Mouse (Mus musculus) stomach, embryonic 16.5 days (tissue): ENCODE data around the gene Sfi1. TPM values are rescaled to one million over a fixed set of nuclear protein-coding genes. Genes with fewer than 3 reads are reported as not detected.
"Not testable (repeated sequence)": the region's sequence is repeated elsewhere in the genome, so short reads cannot be mapped to it uniquely, and the experiment has no call there.

Source experiments
- ATAC-seq: fragments of 200-750 bp; cut with Nextera tagmentation; 2 replicates; pipeline ENCODE4 v1.8.0; 2017; ENCODE audit warnings: moderate number of reproducible peaks, moderate TSS enrichment; ENCODE audit not compliant: insufficient read depth, low FRiP score
- H3K27ac ChIP-seq: fragments of 300-500 bp; sonication (generic); 2 replicates; pipeline ENCODE4 v1.5.1; 2014; ENCODE audit warnings: low read length
- H3K27me3 ChIP-seq: fragments of 300-500 bp; sonication (generic); 2 replicates; pipeline ENCODE4 v1.6.1; 2014; ENCODE audit warnings: low read length, control low read depth, mixed read lengths; ENCODE audit not compliant: control insufficient read depth, insufficient read depth
- H3K36me3 ChIP-seq: fragments of 300-500 bp; sonication (generic); 2 replicates; pipeline ENCODE4 v1.6.1; 2014; ENCODE audit warnings: low read length; ENCODE audit not compliant: control insufficient read depth, insufficient read depth
- H3K4me1 ChIP-seq: fragments of 300-500 bp; sonication (generic); 2 replicates; pipeline ENCODE4 v1.6.1; 2014; ENCODE audit warnings: low read length, control low read depth, mixed read lengths; ENCODE audit not compliant: control insufficient read depth, insufficient read depth
- H3K4me2 ChIP-seq: fragments of 300-500 bp; sonication (generic); 2 replicates; pipeline ENCODE4 v1.6.1; 2014; ENCODE audit warnings: low read depth, low read length, mixed read lengths
- H3K4me3 ChIP-seq: fragments of 300-500 bp; sonication (generic); replicated peaks from 2 replicates; pipeline ENCODE4 v1.5.1; 2014; ENCODE audit warnings: mild to moderate bottlenecking, low read length
- H3K9ac ChIP-seq: fragments of 300-500 bp; sonication (generic); 2 replicates; pipeline ENCODE4 v1.6.1; 2014; ENCODE audit warnings: low read length
- H3K9me3 ChIP-seq: fragments of 300-500 bp; sonication (generic); replicated peaks from 2 replicates; pipeline ENCODE4 v1.6.1; 2016; ENCODE audit warnings: low read length, control low read depth; ENCODE audit not compliant: control insufficient read depth
- WGBS: fragments of 180-500 bp; shearing (Covaris S2); extraction: QIAGEN DNeasy Blood & Tissue Kit; methylation state at CpG from one replicate; pipeline ENCODE4 v1.1.7; 2014; 5-methylcytosine and 5-hydroxymethylcytosine counted together
- polyA plus RNA-seq: library from polyadenylated mRNA; unstranded; fragments of >200 nt; fragmentation: Nextera tagmentation; extraction: Ambion mirVana; gene quantifications from 2 replicates; pipeline ENCODE4 v1.2.1, GENCODE M21; 2015

Sfi1 gene
- polyA plus RNA-seq, 1 experiment from 2014 or later = 14.6 TPM

DNA sequence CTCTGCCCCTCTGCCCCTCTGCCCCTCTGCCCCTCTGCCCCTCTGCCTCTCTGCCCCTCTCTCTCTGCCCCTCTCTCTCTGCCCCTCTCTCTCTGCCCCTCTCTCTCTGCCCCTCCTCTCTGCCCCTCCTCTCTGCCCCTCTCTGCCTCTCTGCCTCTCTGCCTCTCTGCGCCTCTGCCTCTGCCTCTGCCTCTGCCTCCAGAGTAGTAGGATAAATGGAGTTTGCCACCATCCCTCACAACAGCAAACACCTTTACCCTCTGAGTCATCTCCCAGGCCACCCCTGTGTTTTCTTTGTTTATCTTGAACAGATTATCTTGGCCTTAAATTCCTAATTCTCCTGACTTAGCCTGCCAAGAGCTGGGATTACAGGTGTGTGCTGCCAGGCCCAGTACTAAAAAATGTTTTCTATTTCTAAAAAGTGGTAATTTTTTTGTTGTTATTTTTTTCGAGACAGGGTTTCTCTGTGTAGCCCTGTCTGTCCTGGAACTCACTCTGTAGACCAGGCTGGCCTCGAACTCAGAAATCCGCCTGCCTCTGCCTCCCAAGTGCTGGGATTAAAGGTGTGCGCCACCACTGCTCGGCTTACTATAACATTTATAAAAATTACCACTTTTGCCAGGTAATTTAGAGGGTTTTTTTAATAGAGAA is 12.6 kb downstream of the Sfi1 start:
- ATAC-seq, H3K27ac ChIP-seq, H3K4me1 ChIP-seq, H3K9me3 ChIP-seq, H3K9ac ChIP-seq, H3K27me3 ChIP-seq, H3K36me3 ChIP-seq, H3K4me3 ChIP-seq, H3K4me2 ChIP-seq: not testable (repeated sequence)
- 74% methylated on average over 6 of the region's 6 CpGs for WGBS

DNA sequence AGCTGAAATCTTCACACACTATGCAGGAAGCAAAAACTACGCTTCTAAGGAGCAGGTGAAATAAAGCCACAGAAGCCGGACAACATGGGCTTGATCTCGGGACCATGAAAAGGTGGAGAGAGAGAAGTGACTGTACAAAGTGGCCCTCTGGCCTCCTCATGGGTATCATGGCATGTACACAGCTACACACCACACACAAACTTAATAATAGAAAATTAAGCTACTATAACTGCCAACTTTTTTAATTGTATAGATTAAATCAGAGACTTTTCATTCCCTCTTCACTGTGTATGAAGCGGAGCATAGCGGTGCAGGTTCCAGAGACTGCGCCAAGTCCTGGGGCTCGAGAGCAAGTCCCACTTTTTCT is 13.6 kb downstream of the Sfi1 start:
- not testable (repeated sequence) for H3K4me3 ChIP-seq, H3K27me3 ChIP-seq, H3K27ac ChIP-seq, H3K4me1 ChIP-seq, H3K9ac ChIP-seq, H3K4me2 ChIP-seq, ATAC-seq, H3K9me3 ChIP-seq, H3K36me3 ChIP-seq
- WGBS = 86% methylated on average over 7 of the region's 7 CpGs

DNA sequence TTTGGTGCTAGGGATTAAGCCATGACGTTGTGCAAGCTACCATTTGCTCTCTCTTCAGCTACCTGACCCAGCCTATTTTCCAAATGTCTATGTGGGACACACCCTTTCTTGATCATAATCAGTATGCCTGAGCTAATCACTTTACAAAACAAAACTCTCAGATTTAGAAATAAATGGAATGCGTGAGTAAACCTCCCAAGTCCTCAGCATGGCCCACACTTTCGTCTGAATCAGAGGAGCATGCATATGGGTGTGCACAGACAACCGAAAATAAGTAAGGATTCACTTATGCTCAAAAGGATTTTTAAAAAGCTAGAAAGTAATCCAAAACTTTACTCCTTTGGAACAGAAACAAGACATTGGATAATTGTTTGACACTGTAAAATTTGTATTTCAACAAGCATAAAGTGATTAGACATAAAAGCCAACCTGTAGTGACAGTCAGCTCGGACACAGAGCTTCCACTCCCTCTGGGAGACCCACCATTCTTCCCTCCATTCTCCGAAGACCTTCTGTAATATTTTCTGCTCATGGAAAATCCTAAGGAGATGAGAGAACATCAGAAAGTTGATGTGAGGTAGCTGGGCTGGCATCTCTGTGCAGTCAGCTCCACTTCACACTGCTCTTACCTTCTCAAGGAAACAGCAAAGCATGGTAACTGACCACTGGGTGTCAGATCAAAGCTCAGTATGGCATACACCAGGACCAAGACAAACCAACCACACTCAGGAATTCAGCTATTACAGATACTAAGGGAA is 14.1 kb downstream of the Sfi1 start:
- not testable (repeated sequence) for ATAC-seq
- WGBS = 78% methylated on average over 6 of the region's 6 CpGs

DNA sequence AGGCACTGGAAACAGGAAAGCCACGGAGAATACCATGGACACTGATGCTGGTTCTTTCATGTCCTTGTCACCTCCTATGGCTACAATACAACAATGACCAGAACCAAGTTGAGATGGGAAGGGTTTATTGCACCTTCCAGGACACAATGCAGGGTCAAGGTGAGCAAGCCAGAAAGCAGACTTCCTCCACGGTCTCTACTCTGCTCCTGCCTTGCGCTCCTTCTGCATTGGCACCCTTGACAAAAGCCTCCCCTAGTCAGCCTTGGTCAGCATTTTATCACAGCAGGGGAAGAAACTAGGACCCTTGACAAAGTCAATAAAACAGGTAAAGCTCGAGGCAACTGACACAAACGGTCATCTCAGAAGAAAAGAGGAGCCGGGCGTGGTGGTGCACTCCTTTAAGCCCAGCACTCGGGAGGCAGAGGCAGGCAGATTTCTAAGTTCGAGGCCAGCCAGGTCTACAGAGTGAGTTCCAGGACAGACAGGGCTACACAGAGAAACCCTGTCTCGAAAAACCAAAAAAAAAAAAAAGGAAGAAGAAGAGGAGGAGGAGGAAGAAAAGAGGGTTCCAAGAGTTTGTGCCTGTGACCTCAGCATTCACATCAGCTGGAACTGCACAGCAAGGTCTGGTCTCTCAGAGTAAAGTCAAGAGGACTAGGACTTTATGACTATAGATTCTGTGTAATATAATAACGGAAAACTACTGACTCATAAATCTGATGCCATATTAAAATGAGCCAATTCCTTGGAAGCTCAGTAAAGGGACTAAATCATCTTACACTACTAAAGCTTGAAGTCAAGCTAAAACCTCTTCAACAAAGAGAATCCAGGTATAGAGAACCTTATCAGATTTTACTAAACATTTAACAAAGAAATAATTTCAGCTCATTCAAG is 19.6 kb downstream of the Sfi1 start:
- H3K4me2 ChIP-seq, H3K27me3 ChIP-seq, H3K36me3 ChIP-seq, H3K9ac ChIP-seq, H3K4me1 ChIP-seq, H3K27ac ChIP-seq, H3K9me3 ChIP-seq, H3K4me3 ChIP-seq: not testable (repeated sequence)
- 82% methylated on average over 11 of the region's 11 CpGs for WGBS
- peak; percentile 44 for ATAC-seq

More for the DNA sequence above, 14.1 kb downstream of the Sfi1 start:
- H3K4me2 ChIP-seq, H3K36me3 ChIP-seq, H3K27ac ChIP-seq, H3K4me1 ChIP-seq, H3K9ac ChIP-seq, H3K9me3 ChIP-seq, H3K27me3 ChIP-seq, H3K4me3 ChIP-seq: not testable (repeated sequence)

DNA sequence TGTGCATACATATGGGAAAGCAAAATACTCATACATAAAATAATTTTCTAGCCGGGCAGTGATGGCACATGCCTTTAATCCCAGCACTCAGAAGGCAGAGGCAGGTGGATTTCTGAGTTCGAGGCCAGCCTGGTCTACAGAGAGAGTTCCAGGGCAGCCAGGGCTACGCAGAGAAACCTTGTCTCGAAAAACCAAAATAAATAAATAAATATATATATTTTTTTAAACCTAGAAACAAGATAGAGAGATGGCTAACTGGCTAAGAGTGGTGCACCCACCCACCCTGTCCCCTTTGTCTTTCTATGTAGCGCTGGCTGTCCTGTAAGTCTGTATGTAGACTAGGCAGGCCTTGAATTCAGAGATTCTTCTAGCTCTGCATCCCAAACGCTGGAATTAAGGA is 20.7 kb downstream of the Sfi1 start:
- H3K9ac ChIP-seq, H3K27ac ChIP-seq, H3K36me3 ChIP-seq, ATAC-seq, H3K4me2 ChIP-seq, H3K4me1 ChIP-seq, H3K9me3 ChIP-seq, H3K4me3 ChIP-seq, H3K27me3 ChIP-seq: not testable (repeated sequence)
- WGBS = 55% methylated on average over 4 of the region's 6 CpGs

DNA sequence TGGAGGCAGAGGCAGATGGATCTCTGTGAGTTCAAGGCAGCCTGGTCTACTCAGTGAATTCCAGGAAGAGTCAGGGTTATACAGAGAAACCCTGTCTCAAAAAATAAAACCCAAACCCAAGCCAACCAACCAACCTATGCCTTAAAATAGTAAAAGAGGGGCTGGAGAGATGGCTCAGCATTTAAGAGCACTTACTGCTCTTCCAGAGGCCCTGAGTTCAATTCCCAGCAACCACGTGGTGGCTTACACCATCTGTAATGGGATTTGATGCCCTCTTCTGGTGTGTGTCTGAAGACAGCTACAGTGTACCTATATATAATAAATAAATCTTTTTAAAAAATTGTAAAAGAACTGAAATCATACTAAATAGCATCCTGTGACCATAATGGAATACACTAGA is 21.3 kb downstream of the Sfi1 start:
- ATAC-seq, H3K36me3 ChIP-seq, H3K27ac ChIP-seq, H3K9me3 ChIP-seq, H3K9ac ChIP-seq, H3K4me3 ChIP-seq, H3K4me2 ChIP-seq, H3K27me3 ChIP-seq, H3K4me1 ChIP-seq: not testable (repeated sequence)
- WGBS = 66% methylated on average over 1 of the region's 1 CpGs

DNA sequence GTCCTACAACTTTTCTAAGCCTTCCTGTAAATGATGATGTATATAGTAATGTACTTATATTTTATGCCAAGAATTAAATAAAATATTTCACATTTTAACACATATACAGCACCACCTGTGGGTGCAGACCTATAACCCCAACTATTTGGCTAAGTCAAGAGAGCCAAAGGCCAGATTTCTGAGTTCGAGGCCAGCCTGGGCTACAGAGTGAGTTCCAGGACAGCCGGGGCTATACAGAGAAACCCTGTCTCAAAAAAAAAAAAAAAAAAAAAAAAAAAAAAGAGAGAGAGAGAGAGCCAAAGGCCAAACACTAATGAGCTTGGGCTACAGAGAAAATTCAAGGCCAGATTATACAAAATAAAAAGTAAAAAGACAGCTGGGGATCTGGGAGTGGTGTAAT is 24.2 kb downstream of the Sfi1 start:
- not testable (repeated sequence) for H3K27ac ChIP-seq
- WGBS = 68% methylated on average over 2 of the region's 2 CpGs

DNA sequence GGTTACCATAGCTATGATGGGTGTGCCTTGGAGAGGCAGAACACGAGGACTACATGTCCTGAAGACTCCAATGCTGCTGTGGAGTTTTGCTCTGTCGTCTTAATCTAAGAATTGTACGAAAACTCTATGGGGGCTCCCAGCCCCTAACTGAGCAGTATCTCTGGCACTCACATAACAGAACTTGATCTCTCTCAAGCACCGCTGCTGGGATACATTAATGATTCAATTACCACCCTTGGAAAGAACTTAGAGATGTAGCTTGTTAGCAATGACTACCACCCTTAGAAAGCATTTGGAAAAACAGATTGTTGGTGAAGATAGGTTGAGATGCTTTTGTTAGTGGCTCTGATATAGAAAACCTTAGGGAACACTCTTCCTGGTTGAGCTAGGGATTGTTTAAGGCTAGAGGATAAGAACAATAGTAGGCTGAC is 25.7 kb downstream of the Sfi1 start:
- H3K27ac ChIP-seq, H3K4me1 ChIP-seq, H3K36me3 ChIP-seq, H3K27me3 ChIP-seq, H3K4me2 ChIP-seq, H3K4me3 ChIP-seq, ATAC-seq, H3K9me3 ChIP-seq, H3K9ac ChIP-seq: not testable (repeated sequence)
- 66% methylated on average over 4 of the region's 4 CpGs for WGBS

More for the DNA sequence above, 24.2 kb downstream of the Sfi1 start:
- not testable (repeated sequence) for H3K9ac ChIP-seq, H3K4me2 ChIP-seq, H3K36me3 ChIP-seq, H3K27me3 ChIP-seq, H3K4me1 ChIP-seq, H3K4me3 ChIP-seq, H3K9me3 ChIP-seq
- peak; percentile 41 for ATAC-seq

DNA sequence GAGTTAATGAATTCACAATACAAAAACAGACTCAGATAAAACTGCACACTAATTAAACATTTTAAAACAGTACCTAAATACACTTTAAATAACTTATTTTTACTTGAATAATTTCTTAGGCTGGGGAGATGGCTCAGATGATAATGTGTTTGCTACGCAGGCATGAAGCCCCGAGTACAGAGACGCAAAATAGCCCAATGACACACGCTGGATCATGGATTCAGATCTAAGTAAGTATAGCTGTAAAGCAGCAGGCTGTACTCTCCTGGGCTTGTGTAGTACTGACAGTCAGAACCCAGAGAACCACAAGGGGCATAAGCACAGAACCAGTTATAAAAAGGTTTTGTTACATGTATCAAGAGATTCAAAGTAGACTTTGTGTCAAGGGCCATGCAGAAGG is 26.1 kb downstream of the Sfi1 start:
- not testable (repeated sequence) for H3K4me2 ChIP-seq, H3K27ac ChIP-seq, ATAC-seq, H3K27me3 ChIP-seq, H3K4me3 ChIP-seq, H3K36me3 ChIP-seq, H3K9me3 ChIP-seq, H3K4me1 ChIP-seq, H3K9ac ChIP-seq
- WGBS = 92% methylated on average over 4 of the region's 4 CpGs
